Mouse (Mus musculus) embryo, embryonic 9.5 days (tissue): ENCODE data around the gene Pik3r5.

Experiments
- DNase-seq: peaks from one replicate; pipeline ENCODE4 v3.0.0-alpha.2; 2017; ENCODE audit errors: extremely low spot score

Gene Pik3r5

DNA sequence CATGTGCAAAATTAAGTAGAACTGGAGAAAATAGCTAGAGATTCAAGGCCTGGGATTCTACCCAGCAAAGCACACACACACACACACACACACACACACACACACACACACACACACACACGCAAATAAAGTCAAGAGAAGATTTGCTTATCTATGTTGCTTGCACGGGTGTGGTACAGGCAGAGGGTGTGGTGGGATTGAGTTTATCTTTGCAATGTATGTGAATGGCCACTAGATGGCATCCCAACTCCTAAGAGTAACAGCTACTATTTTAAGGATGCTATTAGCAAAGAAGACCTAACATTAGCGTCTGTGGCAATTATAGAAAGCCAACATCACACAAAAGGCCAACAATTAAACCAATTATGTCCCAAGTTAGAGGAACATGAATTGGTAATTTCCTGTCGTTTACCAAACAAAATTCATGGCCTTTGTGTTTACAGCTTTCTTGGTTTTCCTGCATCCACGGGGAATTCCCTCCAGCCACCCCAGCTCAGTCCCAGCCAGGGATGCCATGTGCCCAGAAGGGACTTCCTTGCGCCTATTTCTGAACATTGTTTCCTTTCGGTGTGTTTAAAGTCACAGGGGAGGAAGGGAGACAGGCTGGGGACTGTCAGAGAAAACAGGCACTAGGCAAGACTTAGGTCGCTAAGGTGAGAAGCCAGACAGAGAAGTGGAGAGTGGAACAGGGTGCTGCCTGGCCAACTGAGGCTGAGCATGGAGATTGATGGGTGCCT is 53.5 kb downstream of the Pik3r5 start:
- DNase-seq, result peak; percentile 57

- no peak for DNase-seq
Measured at GRCm38 (mm10) chr11:68486093-68486492, 54.2 kb downstream of the Pik3r5 start.

GRCm38 (mm10) chr11:68487720-68488119 is 55.8 kb downstream of the Pik3r5 start:
- DNase-seq, result no peak

DNA sequence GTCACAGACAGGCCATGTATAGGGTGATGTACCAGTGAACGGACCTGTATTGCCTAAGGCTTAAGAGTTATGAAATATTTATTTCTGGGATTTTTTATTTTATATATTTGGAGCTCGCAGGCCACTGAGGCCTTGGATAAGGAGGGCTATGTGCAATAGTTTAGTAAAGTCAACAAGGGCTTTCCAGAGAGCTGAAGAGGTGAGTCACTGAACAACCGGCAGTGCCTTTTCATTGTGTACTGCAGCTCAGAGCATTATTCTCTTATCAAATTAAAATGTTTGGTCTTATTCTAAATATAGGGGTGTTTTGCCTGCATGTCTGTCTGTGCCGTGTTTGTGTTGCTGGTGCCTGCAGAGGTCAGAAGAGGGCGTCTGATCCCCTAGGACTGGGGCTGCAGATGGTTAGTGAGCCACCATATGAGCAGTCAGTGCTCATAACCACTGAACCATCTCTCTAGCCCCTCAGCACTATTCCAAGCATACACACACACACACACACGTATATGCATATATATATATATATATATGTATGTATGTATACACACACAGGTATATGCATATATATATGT is 56.4 kb downstream of the Pik3r5 start:
- no peak for DNase-seq

- DNase-seq, result peak; percentile 7
Measured at GRCm38 (mm10) chr11:68489236-68489635, 57.3 kb downstream of the Pik3r5 start.

DNA sequence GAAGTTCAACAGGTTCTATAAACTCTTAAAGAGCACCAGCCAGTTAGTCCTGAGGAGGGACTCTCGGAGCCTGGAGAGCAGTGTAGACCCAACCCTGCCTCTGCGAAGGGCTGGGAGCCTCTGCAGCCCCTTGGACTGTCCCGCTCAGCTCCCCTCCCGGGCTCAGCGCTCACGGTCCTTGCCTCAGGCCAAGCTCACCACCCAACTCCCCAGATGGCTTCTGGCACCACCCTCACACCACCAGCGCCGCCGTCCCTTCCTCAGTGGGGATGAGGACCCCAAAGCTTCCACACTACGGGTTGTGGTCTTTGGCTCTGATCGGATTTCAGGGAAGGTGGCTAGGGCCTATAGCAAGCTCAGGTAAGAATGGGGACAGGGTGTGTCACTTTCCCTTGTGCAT is 60.7 kb downstream of the Pik3r5 start:
- no peak for DNase-seq

DNA sequence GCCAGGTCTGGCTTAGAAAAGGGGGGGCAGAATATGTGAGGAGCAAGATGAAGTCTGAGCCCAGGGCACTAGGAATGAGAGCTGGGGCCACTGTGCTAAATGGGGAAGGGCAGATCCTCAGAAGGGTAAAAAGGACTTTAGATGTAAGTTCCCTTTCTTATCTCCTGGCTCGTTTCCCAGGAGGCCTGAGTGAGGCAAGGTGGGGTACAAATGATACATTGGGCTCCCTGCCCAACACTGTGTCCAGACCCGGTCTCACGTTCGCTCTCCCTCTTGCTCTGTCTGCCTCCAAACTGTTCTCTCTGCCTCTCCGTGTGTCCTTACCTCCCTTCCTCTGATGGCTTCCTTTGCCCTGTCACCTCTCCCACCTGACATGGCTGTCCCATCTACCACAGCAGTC is 61.8 kb downstream of the Pik3r5 start:
- DNase-seq, result no peak

- DNase-seq, result no peak
Measured at GRCm38 (mm10) chr11:68497081-68497480, 65.2 kb downstream of the Pik3r5 start.

- DNase-seq, result no peak
Measured at GRCm38 (mm10) chr11:68498517-68498916, 66.6 kb downstream of the Pik3r5 start.

DNA sequence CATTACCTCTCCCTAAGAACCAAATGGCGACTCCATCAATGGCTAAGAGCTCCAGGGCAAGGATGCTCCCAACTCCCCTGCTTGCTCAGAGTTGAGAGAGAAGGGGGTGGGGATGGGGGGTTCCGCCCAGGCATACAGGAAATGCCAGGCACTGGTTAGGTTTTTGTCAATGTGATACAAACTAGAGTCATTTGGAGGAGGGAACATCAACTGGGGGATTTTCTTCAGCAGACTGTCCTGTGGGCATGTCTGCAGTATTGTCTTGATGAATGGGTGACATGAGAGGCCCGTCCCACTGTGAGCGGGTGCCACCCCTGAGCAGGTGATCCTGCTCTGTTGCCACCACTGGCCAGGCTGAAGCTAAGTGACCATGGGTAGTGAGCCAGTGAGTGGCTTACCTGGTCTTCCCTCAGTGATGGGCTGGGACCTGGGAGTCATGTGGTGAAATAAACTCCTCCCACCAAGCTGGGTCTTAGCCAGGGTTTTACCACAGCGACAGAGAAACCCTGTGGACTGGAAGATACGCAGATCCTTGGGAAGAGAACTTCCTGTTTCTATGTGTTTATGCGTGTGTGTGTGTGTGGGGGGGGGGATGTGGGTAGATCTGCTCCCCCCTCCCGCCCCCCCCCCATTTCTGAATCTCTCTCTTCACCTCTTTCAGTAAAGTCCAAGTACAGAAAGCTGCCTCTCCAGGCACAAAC is 67.2 kb downstream of the Pik3r5 start:
- DNase-seq, result no peak

GRCm38 (mm10) chr11:68500949-68501350 is 69.0 kb downstream of the Pik3r5 start:
- no peak for DNase-seq

DNA sequence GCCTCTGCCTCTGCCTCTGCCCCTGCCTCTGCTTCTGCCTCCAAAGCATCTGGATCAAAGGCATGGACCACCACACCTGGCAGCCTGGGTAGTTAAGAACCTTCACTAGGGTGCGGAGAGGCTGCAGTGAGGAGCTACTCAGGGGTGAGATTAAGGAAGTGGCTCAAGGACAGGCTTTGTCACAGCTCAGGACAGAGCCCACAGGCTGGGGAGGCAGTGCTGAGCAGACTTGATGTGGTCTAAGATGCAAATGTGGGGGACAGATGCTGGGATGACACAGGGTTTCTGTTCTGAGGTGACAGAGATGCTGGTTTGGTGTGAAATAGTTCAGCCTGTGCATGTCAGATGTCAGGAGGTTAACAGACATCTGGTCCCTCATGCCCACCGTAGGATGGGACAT is 70.5 kb downstream of the Pik3r5 start:
- no peak for DNase-seq

GRCm38 (mm10) chr11:68502902-68503629 is 71.1 kb downstream of the Pik3r5 start, which contains the start of gene Pik3r6:
TSS of gene Pik3r6 (plus strand) at chr11:68503019.
- DNase-seq, result no peak

GRCm38 (mm10) chr11:68504913-68505312 is 73.0 kb downstream of the Pik3r5 start:
- DNase-seq, result no peak

- DNase-seq, result no peak
Measured at GRCm38 (mm10) chr11:68507246-68507645, 75.3 kb downstream of the Pik3r5 start.

DNA sequence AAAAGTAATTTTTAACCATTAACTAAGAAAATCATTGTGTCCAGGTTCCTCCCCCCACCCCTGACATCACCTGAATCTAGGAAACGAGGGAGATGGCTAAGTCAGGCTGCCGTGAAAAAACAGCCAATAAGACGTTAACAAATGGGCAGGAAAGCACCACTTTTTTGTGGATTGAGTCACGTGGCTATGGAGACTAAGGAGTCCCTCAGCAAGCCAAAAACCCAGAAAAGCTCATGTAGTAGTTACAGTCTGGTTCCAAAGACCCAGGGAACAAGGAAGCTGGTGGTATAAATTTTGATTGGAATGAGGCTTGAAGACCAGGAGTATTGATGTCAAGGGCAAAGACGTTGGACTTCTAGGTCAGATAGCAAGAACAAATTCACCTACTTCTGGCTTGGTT is 76.7 kb downstream of the Pik3r5 start:
- DNase-seq, result no peak

DNA sequence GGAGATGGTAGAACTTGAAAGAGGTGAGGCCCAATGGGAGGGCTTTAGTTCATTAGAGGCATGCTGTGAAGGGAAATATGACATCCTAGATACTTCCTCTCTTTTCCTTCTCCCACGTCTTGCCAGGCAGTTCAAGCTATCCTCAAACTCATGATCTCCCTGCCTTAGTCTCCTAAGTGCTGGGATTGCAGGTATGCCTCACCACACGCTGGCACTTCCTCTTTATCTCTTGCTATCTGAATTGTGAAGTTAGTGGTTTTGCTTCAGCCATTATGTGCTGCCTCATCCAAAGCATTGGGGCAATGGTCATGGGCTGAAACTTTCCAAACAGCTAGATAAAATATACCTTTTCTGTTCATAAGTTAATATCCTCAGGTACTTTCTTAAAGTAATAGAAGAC is 77.3 kb downstream of the Pik3r5 start:
- no peak for DNase-seq

GRCm38 (mm10) chr11:68513969-68514368 is 82.0 kb downstream of the Pik3r5 start:
- DNase-seq, result no peak

DNA sequence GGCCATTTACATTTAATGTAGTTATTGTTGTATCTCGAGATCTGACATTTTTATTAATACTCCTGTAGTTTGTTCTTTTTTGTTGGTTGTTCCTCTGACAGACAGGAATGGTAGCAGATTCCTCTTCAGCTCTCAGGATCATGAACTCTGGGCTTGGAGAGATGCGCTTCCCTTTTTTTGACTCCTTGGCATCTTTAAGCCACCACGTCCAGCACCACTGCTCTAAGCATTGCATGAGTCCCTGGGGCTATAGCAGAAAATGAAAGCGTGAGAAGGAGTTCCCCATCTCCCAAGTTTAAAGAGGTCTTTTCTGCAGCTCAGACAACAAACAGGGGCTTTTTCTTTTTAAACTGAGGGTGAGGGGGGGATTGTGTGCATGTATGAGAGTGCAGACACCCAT is 87.4 kb downstream of the Pik3r5 start:
- DNase-seq, result no peak

- DNase-seq, result no peak
Measured at GRCm38 (mm10) chr11:68519815-68520214, 87.9 kb downstream of the Pik3r5 start.

DNA sequence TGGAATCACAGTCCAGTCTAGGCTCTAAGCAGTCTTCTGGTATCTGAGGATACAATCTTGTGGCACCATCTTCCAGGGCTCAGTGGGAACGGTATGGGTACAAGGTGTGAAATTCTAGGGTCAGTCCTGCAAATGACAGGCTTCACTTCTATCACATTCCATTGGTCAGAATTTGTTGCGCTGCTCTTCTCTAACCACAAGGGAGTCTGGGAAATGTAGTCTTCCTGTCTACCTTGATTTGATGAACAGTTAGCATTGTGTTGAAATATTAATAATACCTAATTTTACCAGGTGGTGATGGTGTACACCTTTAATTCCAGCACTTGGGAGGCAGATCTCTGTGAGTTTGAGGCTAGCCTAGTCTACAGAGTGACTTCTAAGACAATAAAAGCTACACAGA is 88.5 kb downstream of the Pik3r5 start:
- DNase-seq, result no peak

DNA sequence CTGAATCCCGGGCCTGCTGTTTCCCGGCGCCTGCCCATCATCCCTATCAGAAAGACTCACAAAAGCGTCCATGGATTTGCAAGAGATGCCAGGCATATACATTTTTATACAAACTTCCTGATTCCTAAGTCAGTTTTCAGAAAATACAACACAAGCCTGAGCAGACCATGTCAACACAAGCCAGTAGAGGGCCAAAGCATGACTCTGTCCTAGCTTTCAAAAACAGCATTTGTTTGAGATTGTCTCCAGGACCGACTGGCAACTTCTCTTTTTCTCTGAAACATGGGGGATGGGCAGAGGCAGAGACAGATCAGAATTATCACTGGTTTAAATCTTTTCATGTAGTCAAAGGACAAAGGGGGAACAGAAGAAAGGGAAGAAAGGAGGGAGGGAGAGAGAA is 89.4 kb downstream of the Pik3r5 start:
- no peak for DNase-seq
